In the genomic region with DNA sequence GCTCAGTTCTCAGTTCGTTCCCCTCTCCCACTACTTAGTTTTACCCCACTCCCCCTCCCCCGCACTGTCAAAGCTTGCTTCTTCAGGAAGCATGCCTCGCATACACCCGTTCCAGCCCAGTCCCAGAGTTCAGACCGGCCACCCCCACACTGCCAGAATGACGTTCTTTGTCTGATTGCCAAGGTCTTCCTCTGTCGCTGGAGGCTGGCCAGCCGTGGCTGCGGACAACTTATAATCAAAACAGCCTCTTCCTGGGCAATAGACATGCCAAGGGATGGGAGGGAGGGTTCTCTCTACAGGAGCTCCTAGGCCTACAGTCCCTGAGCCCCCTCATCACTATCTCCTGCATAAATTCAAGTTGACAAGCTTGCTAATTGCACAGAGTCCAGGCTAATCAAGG, we compare ENCODE assay signal across 9 mouse cellular contexts. TPM values are rescaled to one million over a fixed set of nuclear protein-coding genes. Genes with fewer than 3 reads are reported as not detected.
DNase-seq lines count a peak whose midpoint lies in the region; ATAC-seq and TF ChIP-seq lines count a peak whose summit lies in the region.
"Had no signal": no experiment of that assay in that cellular context is flagged by ENCODE, and none has a peak within 500 bp of the region (broad histone marks: within the 10 kb centered on the region; RNA-seq: fewer than 3 reads in every experiment).

No protein-coding gene starts in this region.

- no peak overlapping the region for H3K4me3 ChIP-seq in gastrocnemius, adult 2 months
- no peak overlapping the region for H3K4me3 ChIP-seq in limb, embryonic 14.5 days (replicated peaks; ENCODE audit: low read length)
- no peak overlapping the region for H3K4me3 ChIP-seq in olfactory bulb, adult 2 months (ENCODE audit: insufficient read depth, low read depth, low read length)

- no peaks in the 10 kb centered on the region for H3K36me3 ChIP-seq in limb, embryonic 14.5 days (ENCODE audit: control insufficient read depth, insufficient read depth, low read length)

- peak; percentile 23; the same call in 1 of the 2 replicates for ATAC-seq in limb, embryonic 14.5 days (ENCODE audit: low FRiP score, low read depth)
- ATAC-seq in monocyte, adult 5-6 weeks (replicated peaks; ENCODE audit: insufficient number of reproducible peaks, low FRiP score, low TSS enrichment, poor library complexity, severe bottlenecking), result no peak

- no peak for TF ChIP-seq POLR2A in limb, embryonic 14.5 days (IDR thresholded peaks at IDR 0.05; ENCODE audit: borderline replicate concordance, extremely low read depth, insufficient read depth, insufficient read length)
- no peak for TF ChIP-seq POLR2A in olfactory bulb, adult 2 months (IDR thresholded peaks at IDR 0.05; ENCODE audit: insufficient read depth, low read depth, low read length)

- DNase-seq in gastrocnemius, adult 2 months, result peak; percentile 36
- DNase-seq in gastrocnemius, adult 8-10 months (ENCODE audit: low spot score in 2 of 2), result no peak
- peak; percentile 17 for DNase-seq in embryo, embryonic 11.5 days (ENCODE audit: low read depth, low spot score)
- peak; percentile 80 for DNase-seq in heart, postnatal 4 days
- DNase-seq in limb, embryonic 14.5 days (ENCODE audit: low spot score), result peak; percentile 53
- no peak for DNase-seq in c-Kit-positive CD71-positive TER-119-positive erythroid progenitor cells, embryonic 14.5 days (ENCODE audit: low spot score)

- H3K27ac ChIP-seq in gastrocnemius, adult 2 months, result no peak overlapping the region
- H3K27ac ChIP-seq in limb, embryonic 14.5 days (replicated peaks; ENCODE audit: low read depth, low read length), result no peak overlapping the region
- 0 out of 2 replicates have a peak overlapping the region, but pooled peaks have one; percentile 10 for H3K27ac ChIP-seq in olfactory bulb, adult 2 months (ENCODE audit: insufficient read depth, low read depth, low read length)

- 0 out of 2 replicates have a peak overlapping the region, but pooled peaks have one; percentile 2 for H3K4me2 ChIP-seq in limb, embryonic 14.5 days (replicated peaks; ENCODE audit: low read depth, low read length, severe bottlenecking)

- 32% methylated on average over 9 of the region's 9 CpGs for WGBS in limb, embryonic 14.5 days
- WGBS in olfactory bulb, adult 2 months, result 13% methylated on average over 9 of the region's 9 CpGs

- no peak for TF ChIP-seq CTCF in gastrocnemius, adult 2 months (IDR thresholded peaks at IDR 0.05)
- TF ChIP-seq CTCF in olfactory bulb, adult 2 months (IDR thresholded peaks at IDR 0.05; ENCODE audit: insufficient read depth, low read depth, low read length), result no peak

- no peaks in the 10 kb centered on the region for H3K27me3 ChIP-seq in limb, embryonic 14.5 days (ENCODE audit: control insufficient read depth, insufficient read depth, low read length)

- intact Hi-C loops in gastrocnemius, adult 2 months (cut with DNase I), result no loop called here

- no peak overlapping the region for H3K9ac ChIP-seq in limb, embryonic 14.5 days (ENCODE audit: low read depth, low read length, severe bottlenecking)

- no peaks in the 10 kb centered on the region for H3K9me3 ChIP-seq in limb, embryonic 14.5 days (ENCODE audit: control insufficient read depth, low read length)

- peaks cover 7% of the 10 kb centered on the region; the same call in 1 of the 2 replicates for H3K4me1 ChIP-seq in limb, embryonic 14.5 days (ENCODE audit: control insufficient read depth, insufficient read depth, low read length)
- peaks cover 53% of the 10 kb centered on the region for H3K4me1 ChIP-seq in olfactory bulb, adult 2 months (ENCODE audit: control insufficient read depth, insufficient read depth, low read length)

RNA-seq across cellular contexts. Expression of a gene that starts 45.8 kb away (rescaled TPM):
- 10 to 100 TPM; 72.0 to 90.4 TPM for total RNA-seq in gastrocnemius, adult 2 months (2021)
- 100 to 1,000 TPM in 1 of 4 experiments, 10 to 100 TPM in 3; 88.7 to 101 (median 92.6) TPM for total RNA-seq in gastrocnemius, adult 8-10 months (2022)
- 10 to 100 TPM; 16.2 to 18.9 TPM for total RNA-seq in heart, postnatal 4 days (2021)
- 64.7 and 76.0 TPM in 2 replicates for polyA plus RNA-seq in limb, embryonic 14.5 days (2012; rRNA removed)
- 28.2 and 30.0 TPM in 2 replicates for polyA plus RNA-seq in limb, embryonic 14.5 days (2014; fragmentation: Nextera tagmentation; extraction: Ambion mirVana)
- polyA plus RNA-seq in olfactory bulb, adult 2 months (2012; ENCODE audit: insufficient read depth, insufficient read length, low replicate concordance, missing spikeins), result not detected in 2 replicates
- 5.0 TPM in 1 of 3 replicates, not detected in the others for total RNA-seq in monocyte, adult 5-6 weeks (2017)
- total RNA-seq: common myeloid progenitor, adult 5-6 weeks had no signal

RNA-seq across cellular contexts. Expression of a gene that starts 57.2 kb away (rescaled TPM):
- total RNA-seq in gastrocnemius, adult 2 months (2021), result 1 to 10 TPM in 1 of 2 experiments, under 1 TPM in 1; 0.98 to 2.9 TPM
- 1 to 10 TPM in 3 of 4 experiments, under 1 TPM in 1; 0.97 to 1.6 (median 1.4) TPM for total RNA-seq in gastrocnemius, adult 8-10 months (2022)
- 1 to 10 TPM; 1.6 to 2.0 TPM for total RNA-seq in heart, postnatal 4 days (2021)
- 9.2 and 9.9 TPM in 2 replicates for polyA plus RNA-seq in limb, embryonic 14.5 days (2012; rRNA removed)
- polyA plus RNA-seq in limb, embryonic 14.5 days (2014; fragmentation: Nextera tagmentation; extraction: Ambion mirVana), result 4.6 and 5.8 TPM in 2 replicates
- not detected in 2 replicates for polyA plus RNA-seq in olfactory bulb, adult 2 months (2012; ENCODE audit: insufficient read depth, insufficient read length, low replicate concordance, missing spikeins)
- 0.19 to 1.4 TPM (median 0.21 TPM) in 3 replicates for total RNA-seq in monocyte, adult 5-6 weeks (2017)
- total RNA-seq: common myeloid progenitor, adult 5-6 weeks had no signal

Comparison
In these comparisons a context has a peak if more than half of its experiments do, and no peak if none do; other contexts are left out.
1. DNase-seq: peak in gastrocnemius, adult 2 months (single experiment), embryo, embryonic 11.5 days (single experiment), heart, postnatal 4 days (single experiment) and limb, embryonic 14.5 days (single experiment); none in gastrocnemius, adult 8-10 months (0 of 2) and c-Kit-positive CD71-positive TER-119-positive erythroid progenitor cells, embryonic 14.5 days (single experiment).